Mouse (Mus musculus) ovary, postnatal 36 days (tissue): ENCODE measurements around the gene Wrap53.
"Not testable (repeated sequence)": the region's sequence is repeated elsewhere in the genome, so short reads cannot be mapped to it uniquely, and the experiment has no call there.

Source experiments
- DNase-seq: peaks from one replicate; pipeline ENCODE4 v3.0.0; 2022; ENCODE audit warnings: low spot score, mixed read lengths

Wrap53 gene

GRCm38 (mm10) chr11:69530755-69531154 lies 49.3 kb downstream of the Wrap53 start:
- DNase-seq = not testable (repeated sequence)

- not testable (repeated sequence) for DNase-seq
Observed at GRCm38 (mm10) chr11:69530281-69530680, 49.8 kb downstream of the Wrap53 start.

GRCm38 (mm10) chr11:69528031-69528390 lies 52.0 kb downstream of the Wrap53 start:
- no peak for DNase-seq

GRCm38 (mm10) chr11:69527098-69528030 lies 52.7 kb downstream of the Wrap53 start:
- DNase-seq = no peak

GRCm38 (mm10) chr11:69526631-69527030 lies 53.4 kb downstream of the Wrap53 start:
- DNase-seq = no peak

GRCm38 (mm10) chr11:69525661-69526060 lies 54.4 kb downstream of the Wrap53 start:
- DNase-seq = no peak

GRCm38 (mm10) chr11:69523651-69524050 lies 56.4 kb downstream of the Wrap53 start:
- no peak for DNase-seq

- DNase-seq = no peak
Observed at GRCm38 (mm10) chr11:69521526-69522149, 58.4 kb downstream of the Wrap53 start.

GRCm38 (mm10) chr11:69519976-69520375 lies 60.1 kb downstream of the Wrap53 start:
- DNase-seq = no peak

GRCm38 (mm10) chr11:69516661-69517060 lies 63.4 kb downstream of the Wrap53 start:
- DNase-seq = no peak

- DNase-seq = no peak
Observed at GRCm38 (mm10) chr11:69516151-69516640, 63.9 kb downstream of the Wrap53 start.

GRCm38 (mm10) chr11:69513840-69514239 lies 66.2 kb downstream of the Wrap53 start:
- DNase-seq = peak; percentile 52
